Mouse (Mus musculus): ENCODE measurements around the gene Iffo1.

Gene Iffo1

DNA sequence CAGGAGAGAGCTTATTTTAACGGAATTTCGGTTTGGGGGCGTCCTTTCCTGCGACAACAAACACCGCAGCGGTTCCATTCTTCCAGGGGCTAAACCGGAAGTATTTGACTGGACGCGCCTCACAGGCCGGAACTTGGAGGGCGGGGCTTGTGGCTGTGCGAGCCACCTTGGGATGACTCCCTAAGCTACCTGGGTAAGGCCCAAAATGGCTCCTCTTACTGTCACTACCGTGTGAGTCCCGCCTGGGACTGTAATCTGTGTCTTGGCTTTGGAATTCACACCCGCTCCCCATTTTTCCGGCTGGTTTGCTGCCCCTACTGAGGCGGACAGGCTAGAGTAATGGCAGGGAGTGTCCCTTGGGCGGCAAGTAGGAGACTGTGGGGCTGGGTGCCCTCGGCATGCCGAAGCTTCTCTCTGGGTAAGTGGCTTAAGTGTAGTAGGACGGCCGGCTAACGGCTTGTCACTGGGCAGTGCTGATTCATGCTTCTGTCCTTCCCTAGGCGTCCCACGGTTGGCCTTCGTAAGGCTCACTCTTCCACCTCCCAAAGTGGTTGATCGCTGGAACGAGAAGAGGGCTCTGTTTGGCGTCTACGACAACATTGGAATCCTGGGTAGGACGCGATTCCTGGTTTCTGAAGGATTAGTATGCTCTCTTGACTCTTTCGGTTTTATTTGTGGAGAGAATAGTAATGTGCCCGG lies 47.1 kb downstream of the Iffo1 start:
- DNase-seq (ENCODE audit: low read depth, low spot score) = peak; percentile 98

DNA sequence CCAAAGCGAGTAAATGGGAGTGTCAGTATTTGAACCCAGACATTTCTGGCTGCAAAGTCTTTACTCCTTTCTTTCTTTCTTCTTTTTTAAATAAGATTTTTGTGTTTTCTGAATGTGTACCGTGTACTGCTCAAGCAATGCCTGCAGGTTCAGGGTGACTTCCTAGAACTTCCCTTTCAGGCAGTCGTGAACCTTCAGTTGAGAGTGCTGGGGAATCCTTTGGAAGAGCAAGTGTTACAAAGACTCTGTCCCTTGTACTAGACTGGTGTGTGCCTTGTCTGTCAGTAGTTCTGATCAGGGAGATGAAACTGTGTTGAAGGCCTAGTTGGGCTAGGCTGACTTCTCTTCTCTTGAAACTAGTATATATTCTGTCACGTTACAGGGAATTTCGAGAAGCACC lies 47.8 kb downstream of the Iffo1 start:
- no peak for DNase-seq (ENCODE audit: low read depth, low spot score)

DNA sequence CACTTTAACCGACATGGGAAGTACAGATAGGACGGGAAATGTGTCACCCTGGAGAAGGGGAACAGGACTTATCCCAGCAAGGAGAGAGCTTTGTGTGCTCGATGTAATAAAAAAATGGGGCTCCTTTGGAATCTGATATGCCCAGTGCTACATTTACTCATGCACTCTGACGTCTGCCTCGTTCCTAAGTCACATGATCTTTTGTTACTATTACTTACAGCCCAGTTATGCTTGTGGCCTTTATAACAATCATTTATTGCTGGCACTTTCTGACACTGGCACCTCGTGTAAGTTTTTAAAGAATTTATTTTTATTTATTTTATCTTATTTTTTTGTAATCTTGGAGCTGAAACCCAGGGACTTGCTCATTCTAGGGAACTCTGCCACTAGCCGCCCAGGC lies 48.3 kb downstream of the Iffo1 start:
- no peak for DNase-seq (ENCODE audit: low read depth, low spot score)

DNA sequence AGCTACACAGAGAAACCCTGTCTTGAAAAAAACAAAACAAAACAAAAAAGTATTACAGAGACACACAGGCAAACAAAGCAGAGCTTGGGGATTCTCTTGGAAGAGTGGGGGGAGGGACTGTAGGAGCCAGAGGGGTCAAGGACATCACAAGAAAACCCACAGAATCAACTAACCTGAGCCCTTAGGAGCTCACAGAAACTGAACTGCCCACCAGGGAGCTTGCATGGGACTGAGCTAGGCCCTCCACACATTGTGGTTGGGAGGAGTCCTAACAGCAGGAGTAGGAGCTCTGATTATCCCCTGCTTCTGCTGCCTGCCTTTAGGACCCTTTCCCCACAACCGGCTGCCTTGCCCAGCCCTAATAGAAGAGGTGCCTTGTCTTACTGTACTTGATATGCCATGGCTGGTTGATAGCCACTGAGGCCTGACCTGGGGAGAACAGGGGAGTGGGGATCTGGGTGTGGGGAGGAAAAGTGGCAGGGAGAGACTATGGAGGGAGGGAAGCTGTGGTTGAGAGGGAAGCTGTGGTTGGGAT lies 50.6 kb downstream of the Iffo1 start:
- DNase-seq (ENCODE audit: low read depth, low spot score) = peak; percentile 82

DNA sequence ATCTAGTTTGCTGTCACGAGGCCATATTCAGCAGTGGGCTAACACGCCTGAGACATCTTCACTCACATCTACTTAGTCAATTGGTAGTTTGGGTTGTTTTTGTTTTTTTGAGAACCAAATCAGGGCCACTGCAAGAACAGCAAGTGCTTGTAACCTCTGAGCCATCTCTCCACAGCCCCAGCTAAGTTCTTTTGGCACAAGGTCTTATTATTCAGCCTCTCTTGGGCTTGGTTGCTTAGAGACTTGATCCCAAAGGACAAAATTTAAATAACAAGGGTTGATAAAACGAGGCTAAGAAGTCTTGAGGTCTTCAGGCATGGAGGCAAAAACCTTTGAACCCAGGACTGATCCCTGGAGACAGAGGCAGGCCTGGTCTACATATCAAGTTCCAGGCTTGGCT lies 51.3 kb downstream of the Iffo1 start:
- DNase-seq (ENCODE audit: low read depth, low spot score) = peak; percentile 92

DNA sequence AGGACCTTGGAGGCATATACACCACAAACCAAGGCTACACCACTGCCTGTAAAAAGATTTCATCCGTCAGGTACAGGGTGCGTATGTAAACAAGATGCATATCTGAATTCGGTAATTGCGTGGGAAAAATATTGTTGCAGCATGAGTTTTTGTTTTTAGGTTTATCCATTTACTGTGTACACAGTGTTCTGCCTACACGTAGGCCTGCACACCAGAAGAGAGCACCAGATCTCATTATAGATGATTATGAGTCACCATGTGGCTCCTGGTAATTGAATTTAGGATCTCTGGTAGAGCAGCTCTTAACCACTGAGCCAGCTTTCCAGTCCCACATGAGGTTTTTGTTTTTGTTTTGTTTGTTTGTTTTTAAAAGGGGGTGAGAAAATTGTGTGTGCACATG lies 52.1 kb downstream of the Iffo1 start:
- DNase-seq (ENCODE audit: low read depth, low spot score) = no peak

DNA sequence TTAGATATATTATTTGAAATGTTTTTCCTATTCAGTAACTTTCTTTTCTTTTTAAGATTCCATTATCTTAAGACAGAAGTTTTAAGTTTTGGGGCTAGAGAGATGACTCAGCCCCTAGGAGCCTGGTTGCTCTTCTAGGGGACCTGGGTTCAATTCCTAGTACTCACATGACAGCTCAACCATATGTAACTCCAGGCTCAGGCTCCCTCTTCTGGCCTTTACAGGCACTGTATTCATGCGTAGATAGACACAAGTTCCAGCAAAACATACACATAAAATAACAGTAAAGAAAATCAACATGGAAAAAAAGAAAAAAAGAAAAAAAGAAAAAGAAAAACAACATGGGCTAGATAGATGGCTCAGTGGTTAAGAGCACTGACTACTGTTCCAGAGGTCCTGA lies 65.4 kb downstream of the Iffo1 start:
- DNase-seq (ENCODE audit: low read depth, low spot score) = peak; percentile 65

All from R1 (cell line).